Mouse (Mus musculus) forebrain, embryonic 11.5 days (tissue): ENCODE results near the gene Mlf2. TPM values are rescaled to one million over a fixed set of nuclear protein-coding genes. Genes with fewer than 3 reads are reported as not detected.

ENCODE experiments used
- polyA plus RNA-seq: library from polyadenylated mRNA; unstranded; fragments of >200 nt; fragmentation: Nextera tagmentation; extraction: Ambion mirVana; gene quantifications from 2 replicates; pipeline ENCODE4 v1.2.1, GENCODE M21; 2014

The Mlf2 gene
- polyA plus RNA-seq, 1 experiment from 2014 or later: 450 TPM

Other genes with a start within 250 kb of the Mlf2 start
- gene Emg1, start 219.2 kb upstream of the Mlf2 start, polyA plus RNA-seq: 227 and 228 TPM in 2 replicates
- 376 and 404 TPM in 2 replicates for gene Phb2, start 219.1 kb upstream of the Mlf2 start, polyA plus RNA-seq
- gene Ptpn6, start 192.7 kb upstream of the Mlf2 start, polyA plus RNA-seq: 4.8 and 4.9 TPM in 2 replicates
- gene Grcc10, start 190.0 kb upstream of the Mlf2 start, polyA plus RNA-seq: 509 and 514 TPM in 2 replicates
- gene Gm45234, start 175.4 kb upstream of the Mlf2 start, polyA plus RNA-seq: not detected in 2 replicates
- 13.9 and 14.4 TPM in 2 replicates for gene Atn1, start 174.9 kb upstream of the Mlf2 start, polyA plus RNA-seq
- 5.8 and 6.0 TPM in 2 replicates for gene Eno2, start 161.7 kb upstream of the Mlf2 start, polyA plus RNA-seq
- 4.5 and 6.8 TPM in 2 replicates for gene Lrrc23, start 151.7 kb upstream of the Mlf2 start, polyA plus RNA-seq
- gene Spsb2, start 122.7 kb upstream of the Mlf2 start, polyA plus RNA-seq: 7.5 and 8.4 TPM in 2 replicates
- gene Tpi1, start 117.1 kb upstream of the Mlf2 start, polyA plus RNA-seq: 875 and 885 TPM in 2 replicates
- 182 and 184 TPM in 2 replicates for gene Usp5, start 101.9 kb upstream of the Mlf2 start, polyA plus RNA-seq
- 276 and 307 TPM in 2 replicates for gene Cdca3, start 101.8 kb upstream of the Mlf2 start, polyA plus RNA-seq
- 0.71 and 1.1 TPM in 2 replicates for gene Gnb3, start 91.1 kb upstream of the Mlf2 start, polyA plus RNA-seq
- 17.3 and 17.8 TPM in 2 replicates for gene P3h3, start 73.6 kb upstream of the Mlf2 start, polyA plus RNA-seq
- 2.7 and 2.8 TPM in 2 replicates for gene Gpr162, start 67.4 kb upstream of the Mlf2 start, polyA plus RNA-seq
- not detected in 2 replicates for gene Cd4, start 43.2 kb upstream of the Mlf2 start, polyA plus RNA-seq
- 2.3 and 2.5 TPM in 2 replicates for gene Lag3, start 19.7 kb upstream of the Mlf2 start, polyA plus RNA-seq
- gene Ptms, start 11.3 kb upstream of the Mlf2 start, polyA plus RNA-seq: 369 and 455 TPM in 2 replicates
- gene Cops7a, start 34.2 kb downstream of the Mlf2 start, polyA plus RNA-seq: 111 and 122 TPM in 2 replicates
- 2.5 TPM in 2 replicates for gene Pianp, start 65.3 kb downstream of the Mlf2 start, polyA plus RNA-seq
- 9.0 and 10.2 TPM in 2 replicates for gene Zfp384, start 77.8 kb downstream of the Mlf2 start, polyA plus RNA-seq
- gene Ing4, start 108.4 kb downstream of the Mlf2 start, polyA plus RNA-seq: 126 and 135 TPM in 2 replicates
- gene Acrbp, start 118.3 kb downstream of the Mlf2 start, polyA plus RNA-seq: 14.6 and 15.8 TPM in 2 replicates
- gene Lpar5, start 136.5 kb downstream of the Mlf2 start, polyA plus RNA-seq: 0.21 and 0.36 TPM in 2 replicates
- 124 and 131 TPM in 2 replicates for gene Chd4, start 164.6 kb downstream of the Mlf2 start, polyA plus RNA-seq
- gene Nop2, start 200.5 kb downstream of the Mlf2 start, polyA plus RNA-seq: 65.4 and 70.3 TPM in 2 replicates
- gene Iffo1, start 213.9 kb downstream of the Mlf2 start, polyA plus RNA-seq: 10.5 and 12.3 TPM in 2 replicates
- 2,700 and 2,872 TPM in 2 replicates for gene Gapdh, start 235.1 kb downstream of the Mlf2 start, polyA plus RNA-seq